Mouse (Mus musculus) adrenal gland, postnatal 14 days (tissue): Measurements from ENCODE around the gene Gm49340. TPM values are rescaled to one million over a fixed set of nuclear protein-coding genes. Genes with fewer than 3 reads are reported as not detected.
A peak's percentile ranks its signal among the peaks of the same experiment; 100 is the strongest.
"Not testable (repeated sequence)": the region's sequence is repeated elsewhere in the genome, so short reads cannot be mapped to it uniquely, and the experiment has no call there.

Experiments
- DNase-seq: peaks from one replicate; pipeline ENCODE4 v3.0.0; 2021; ENCODE audit warnings: mixed read lengths
- long read RNA-seq, 2 experiments: library from polyadenylated mRNA; stranded (forward); transcript quantifications; one replicate each; pipeline ENCODE4 v2.0.0; 2021
- total RNA-seq: library from RNA; stranded (reverse); gene quantifications from 2 replicates; pipeline ENCODE4 v1.2.3, GENCODE M21; 2021

Gene Gm49340
- total RNA-seq, result not detected in 2 replicates
- long read RNA-seq, experiment 1, partial matches to known transcripts, result 0 of 1 reads
- long read RNA-seq, experiment 1, other reads (novel, unspliced or antisense), result 1 of 1 reads
- long read RNA-seq, experiment 2, result 0 reads

DNA sequence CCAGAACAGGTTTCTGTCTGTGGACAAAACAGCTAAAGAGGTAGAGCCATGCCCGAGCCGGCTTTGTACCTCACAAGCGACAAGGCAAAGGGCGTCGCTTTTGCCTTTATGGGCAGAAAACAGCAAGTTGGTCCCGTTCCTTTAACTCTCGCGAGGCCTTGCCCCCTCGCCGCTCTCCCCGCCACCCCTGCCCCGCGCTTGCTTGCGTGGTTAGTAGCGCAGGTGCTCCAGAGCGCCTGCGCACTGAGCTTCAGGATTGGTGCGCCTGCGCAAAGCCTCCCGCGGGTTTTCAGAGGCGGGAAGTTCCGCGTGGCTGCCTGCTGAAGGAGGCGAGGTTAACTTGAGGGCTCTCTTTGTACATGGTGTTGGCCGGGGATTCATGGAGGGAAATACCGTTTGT, at the start of gene Gm49340, which contains the start of the genes Aspa and Spata22:
Gene Gm49340 (plus strand): TSS at position 300 of the 400 bp plus-strand sequence.
Gene Aspa (minus strand): TSS at position 155 of the 400 bp plus-strand sequence.
Gene Spata22 (plus strand): TSS at position 300 of the 400 bp plus-strand sequence.
- DNase-seq, result no peak

GRCm38 (mm10) chr11:73280710-73281109, 48.8 kb upstream of the Gm49340 start:
- DNase-seq, result no peak

DNA sequence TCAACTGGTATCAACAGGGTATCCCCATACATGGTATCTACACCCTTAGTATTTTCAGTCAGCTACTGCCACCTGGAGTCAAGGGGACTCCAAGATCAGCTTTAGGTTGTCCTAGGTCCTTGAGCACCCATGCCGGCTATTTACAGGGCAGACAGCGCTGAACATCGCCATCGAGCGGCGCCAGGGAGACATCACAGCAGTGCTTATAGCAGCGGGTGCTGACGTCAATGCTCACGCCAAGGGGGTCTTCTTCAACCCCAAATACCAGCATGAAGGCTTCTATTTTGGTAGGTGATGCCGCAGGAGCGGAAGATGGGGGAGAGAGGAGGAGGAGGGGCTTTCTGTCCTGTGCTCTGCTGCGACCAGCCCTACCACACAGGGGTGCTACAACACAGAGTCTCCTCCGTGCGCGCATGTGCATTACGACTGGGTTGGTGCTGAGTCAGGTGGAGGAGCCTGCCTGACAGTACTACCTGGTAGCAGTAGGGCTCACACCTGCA, 48.0 kb upstream of the Gm49340 start:
- peak; percentile 70 for DNase-seq

DNA sequence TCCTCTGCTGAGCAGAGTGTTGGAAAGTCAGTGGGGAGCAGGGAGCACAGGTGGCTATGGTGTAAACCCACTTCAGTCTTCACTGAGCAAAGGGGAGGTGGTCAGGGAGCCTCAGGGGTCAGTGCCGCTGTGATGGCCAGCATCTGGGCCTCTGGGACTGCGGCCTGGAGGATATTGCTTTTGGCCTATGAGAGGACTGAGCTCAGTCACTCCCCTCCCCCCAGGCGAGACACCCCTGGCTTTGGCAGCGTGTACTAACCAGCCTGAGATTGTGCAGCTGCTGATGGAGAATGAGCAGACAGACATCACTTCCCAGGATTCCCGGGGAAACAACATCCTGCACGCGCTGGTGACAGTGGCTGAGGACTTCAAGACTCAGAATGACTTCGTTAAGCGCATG, 46.2 kb upstream of the Gm49340 start:
- DNase-seq, result no peak

DNA sequence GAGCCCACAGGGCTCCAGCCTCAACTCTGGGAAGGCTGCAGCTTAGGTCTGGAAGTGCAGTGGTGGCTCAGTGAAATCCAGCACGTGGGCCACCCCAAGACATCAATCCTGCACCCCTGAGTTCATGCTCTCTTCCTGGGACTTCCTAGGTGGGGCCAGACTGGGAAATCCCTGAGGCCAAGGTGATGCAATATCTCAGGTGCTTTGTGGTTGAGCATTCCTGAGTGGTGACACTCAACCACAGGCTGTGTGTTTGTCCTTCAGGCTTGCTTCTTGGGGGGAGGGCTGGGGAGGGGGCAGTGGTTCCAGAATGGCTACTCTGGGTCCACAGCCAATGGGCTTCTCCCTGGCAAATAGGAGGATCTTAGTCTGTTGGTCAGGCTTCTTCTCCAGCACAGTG, 45.6 kb upstream of the Gm49340 start:
- DNase-seq, result no peak

DNA sequence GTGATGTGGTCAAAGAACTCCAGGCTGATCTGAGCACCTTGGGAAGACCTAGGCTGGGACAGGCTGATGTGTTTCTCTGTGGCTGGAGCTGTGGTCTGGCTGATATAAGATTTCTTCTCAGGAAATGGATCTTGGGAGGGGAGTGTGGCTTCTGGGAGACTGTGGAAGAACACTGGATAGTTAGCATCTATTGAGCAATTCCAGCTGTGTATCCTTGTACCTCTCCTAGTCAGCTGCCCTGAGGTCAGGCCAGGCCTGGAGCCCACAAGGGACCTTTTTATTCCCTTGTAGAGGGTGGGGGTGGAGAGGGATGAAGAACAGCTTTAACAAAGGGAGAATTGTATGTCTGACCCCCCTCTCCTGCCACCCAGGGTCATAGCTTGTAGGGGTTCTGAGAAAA, 45.2 kb upstream of the Gm49340 start:
- no peak for DNase-seq

- no peak for DNase-seq
Measured at GRCm38 (mm10) chr11:73289621-73290020, 39.9 kb upstream of the Gm49340 start.

GRCm38 (mm10) chr11:73303123-73303522, 26.4 kb upstream of the Gm49340 start:
- no peak for DNase-seq

DNA sequence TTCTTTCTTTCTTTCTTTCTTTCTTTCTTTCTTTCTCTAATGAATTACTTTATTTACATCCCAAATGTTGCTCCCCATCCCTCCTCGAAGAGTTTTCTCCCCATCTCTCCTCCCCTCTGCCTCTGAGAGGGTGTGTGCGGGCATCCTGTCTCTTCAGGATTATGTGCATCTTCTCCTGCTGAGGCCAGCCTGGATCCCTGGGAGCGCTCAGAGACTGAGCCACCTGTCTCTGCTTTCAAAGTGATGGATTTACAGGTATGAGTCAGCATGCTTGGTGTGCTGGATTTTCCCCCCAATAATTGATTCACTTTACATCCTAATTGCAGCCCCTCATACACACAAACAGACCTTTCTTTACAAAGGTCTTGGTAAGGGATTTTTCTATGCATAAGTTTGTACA, 13.6 kb upstream of the Gm49340 start:
- DNase-seq, result no peak

- not testable (repeated sequence) for DNase-seq
Measured at GRCm38 (mm10) chr11:73318581-73318980, 11.0 kb upstream of the Gm49340 start.

- not testable (repeated sequence) for DNase-seq
Measured at GRCm38 (mm10) chr11:73321064-73321463, 8.5 kb upstream of the Gm49340 start.

- DNase-seq, result peak; percentile 6
Measured at GRCm38 (mm10) chr11:73323906-73324830, 5.4 kb upstream of the Gm49340 start.

DNA sequence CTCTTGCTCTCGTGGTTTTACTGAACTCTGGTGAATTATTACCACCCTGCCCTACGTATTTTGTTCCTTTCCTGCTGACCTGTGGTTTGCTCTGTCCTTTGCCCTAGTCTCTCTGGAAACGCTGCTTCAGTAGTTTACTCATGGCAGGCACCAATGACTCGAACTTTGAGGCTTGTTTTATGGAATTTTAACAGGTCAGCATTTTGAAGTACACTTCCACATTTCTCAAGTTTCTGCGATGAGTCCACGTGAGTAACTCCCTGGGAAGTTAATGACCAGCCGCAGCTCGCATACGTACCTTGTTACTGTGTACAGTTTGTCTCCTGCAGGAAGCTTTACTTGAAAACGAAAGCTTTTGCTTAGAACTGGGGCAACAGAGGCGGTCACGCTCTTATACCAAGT, 3.1 kb upstream of the Gm49340 start:
- DNase-seq, result peak; percentile 18

DNA sequence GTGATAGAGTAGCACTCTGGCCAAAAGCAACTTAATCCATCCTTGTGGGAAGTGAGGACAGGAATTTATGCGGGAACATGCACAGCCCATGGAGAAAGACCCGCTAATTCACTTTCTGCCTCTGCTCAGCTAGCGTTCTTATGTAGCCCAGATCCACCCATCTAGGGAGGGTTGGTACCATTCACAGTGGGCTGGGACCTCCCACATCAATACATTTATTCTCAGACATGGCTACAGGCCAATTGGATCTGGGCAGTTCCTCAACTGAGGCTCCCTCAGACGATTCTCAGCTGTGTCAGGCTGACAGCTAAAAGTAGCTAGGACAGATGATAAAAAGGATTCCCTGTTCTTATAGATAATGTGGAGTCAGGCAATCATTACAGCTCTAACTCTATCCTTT, 2.2 kb upstream of the Gm49340 start:
- no peak for DNase-seq

DNA sequence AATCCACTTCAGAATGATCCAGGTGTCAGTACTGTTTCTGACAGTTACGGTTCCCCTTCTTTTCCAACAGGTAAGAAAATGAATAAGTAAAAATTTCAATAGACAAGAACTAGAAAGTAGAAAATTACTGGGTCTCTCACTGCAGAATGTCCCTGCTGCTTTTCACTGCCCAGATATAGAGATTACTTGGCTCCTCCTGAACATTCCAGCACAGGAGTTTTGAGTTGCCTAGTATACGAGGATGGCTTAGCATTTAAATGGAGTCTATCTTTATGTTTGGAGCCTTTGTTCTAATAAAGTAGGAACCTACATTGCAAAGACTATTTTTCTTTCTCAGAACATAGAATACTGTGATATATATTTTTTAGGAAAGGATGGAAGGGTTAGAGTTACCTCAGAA, 3.8 kb downstream of the Gm49340 start:
- no peak for DNase-seq

DNA sequence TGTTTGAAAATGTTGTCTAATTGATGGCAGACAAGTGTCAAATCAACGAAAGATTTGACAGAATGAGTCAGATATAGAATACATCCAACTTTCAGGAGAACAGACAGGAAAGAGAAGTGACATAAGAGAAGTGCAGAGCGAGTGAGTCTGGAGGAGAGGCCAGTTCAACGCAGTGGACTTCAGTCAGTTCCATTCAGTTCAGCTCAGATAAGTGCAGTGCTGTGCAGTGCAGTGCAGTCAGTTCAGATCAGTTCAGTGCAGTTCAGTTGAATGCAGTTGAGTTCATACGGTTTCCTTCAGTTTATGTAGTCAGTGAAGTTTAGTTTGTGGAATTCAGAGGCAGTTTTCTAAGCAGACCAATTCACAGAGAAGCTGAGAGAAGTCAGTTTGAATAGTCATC, 7.4 kb downstream of the Gm49340 start:
- DNase-seq, result no peak

DNA sequence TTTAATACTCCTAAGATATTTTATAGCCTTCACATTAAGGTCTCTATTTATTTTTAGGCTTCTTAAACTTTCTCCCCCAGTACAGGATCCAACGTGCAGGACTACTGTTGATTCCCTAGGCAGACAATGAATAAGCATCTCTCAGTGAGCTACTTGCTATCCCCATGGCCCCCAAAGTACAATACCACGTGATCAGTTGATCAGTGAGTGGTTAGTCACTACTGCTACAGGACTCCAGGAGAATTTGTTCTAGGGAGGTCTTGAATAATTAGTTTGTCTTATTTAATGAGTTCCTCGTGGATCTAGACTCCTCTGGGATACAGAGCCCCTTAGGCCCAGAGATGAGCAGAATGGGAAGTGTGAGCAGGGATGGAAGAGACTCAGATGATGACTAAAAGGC, 20.9 kb downstream of the Gm49340 start, which contains the start of gene Olfr20:
Gene Olfr20 (plus strand): TSS at position 301 of the 400 bp plus-strand sequence.
- no peak for DNase-seq

- no peak for DNase-seq
Measured at GRCm38 (mm10) chr11:73370946-73371345, 41.4 kb downstream of the Gm49340 start, which contains the start of gene Olfr376. Gene Olfr376, plus strand, starts transcription at chr11:73371246.

DNA sequence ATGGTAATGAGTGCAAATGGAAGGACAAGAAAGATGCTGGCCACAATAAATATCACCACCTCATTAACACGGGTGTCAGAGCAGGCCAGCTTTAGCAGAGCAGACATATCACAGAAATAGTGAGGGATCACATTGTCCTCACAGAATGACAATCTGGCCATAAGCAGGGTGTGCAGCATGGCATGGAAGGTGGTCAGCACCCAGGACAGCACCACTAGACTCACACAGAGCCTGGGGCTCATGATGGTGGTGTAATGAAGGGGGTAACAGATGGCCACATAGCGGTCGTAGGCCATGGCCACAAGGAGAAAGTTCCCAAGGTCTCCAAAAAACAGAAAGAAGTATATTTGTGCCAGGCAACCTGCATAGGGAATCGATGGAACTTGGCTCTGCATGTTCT, 65.8 kb downstream of the Gm49340 start:
- DNase-seq, result peak; percentile 6

- no peak for DNase-seq
Measured at GRCm38 (mm10) chr11:73399514-73399913, 70.0 kb downstream of the Gm49340 start, which contains the start of gene Olfr1. Gene Olfr1, minus strand, starts transcription at chr11:73399614.
